15 mouse cellular contexts compared by ENCODE assay signal in the genomic region with DNA sequence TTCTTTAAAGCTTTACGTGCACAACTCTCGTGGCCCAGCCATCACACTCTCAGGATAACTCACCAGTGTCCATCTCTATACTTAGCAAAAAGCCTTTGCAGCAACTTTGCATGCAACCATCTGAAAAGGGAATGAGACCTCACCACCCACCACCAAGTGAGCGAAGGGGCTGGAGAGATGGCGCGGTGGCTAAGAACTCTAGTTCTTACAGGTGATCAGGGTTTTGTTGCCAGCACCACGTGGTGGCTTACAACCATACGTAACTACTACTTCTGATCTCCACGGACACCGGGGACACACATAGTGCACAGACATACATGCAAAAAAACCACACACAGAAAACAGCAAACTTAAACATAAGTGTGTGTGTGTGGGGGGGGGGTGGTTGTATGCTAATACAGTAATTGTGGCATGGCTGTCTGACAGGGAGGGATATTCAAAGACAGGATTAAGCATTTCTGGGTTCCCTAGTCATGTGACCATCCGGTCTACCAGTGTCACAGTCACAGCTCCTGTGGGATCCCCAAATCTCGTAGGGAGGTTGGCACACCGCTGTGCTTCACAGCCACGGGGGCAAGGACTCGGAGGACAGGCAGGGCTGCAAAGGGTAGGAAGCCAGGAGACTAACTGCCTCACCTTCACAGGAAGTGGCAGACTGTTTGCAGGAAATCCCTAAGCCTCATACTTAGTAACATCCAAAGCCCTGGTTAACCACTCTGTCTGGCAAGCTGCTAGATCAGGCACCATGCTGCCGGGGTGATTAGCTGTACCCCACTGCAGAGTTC. TPM values are rescaled to one million over a fixed set of nuclear protein-coding genes. Genes with fewer than 3 reads are reported as not detected.
DNase-seq lines count a peak whose midpoint lies in the region; ATAC-seq lines count a peak whose summit lies in the region.
"Had no signal": no experiment of that assay in that cellular context is flagged by ENCODE, and none has a peak within 500 bp of the region (broad histone marks: within the 10 kb centered on the region; RNA-seq: fewer than 3 reads in every experiment).

No protein-coding gene starts in this region.

- intact Hi-C loops in left cerebral cortex, postnatal 4 days (cut with DNase I): no loop called here

- H3K4me3 ChIP-seq in heart, embryonic 16.5 days (ENCODE audit: low read length): no peak overlapping the region
- H3K4me3 ChIP-seq in kidney, embryonic 16.5 days (ENCODE audit: low read length): no peak overlapping the region

- 73% methylated on average over 15 of the region's 15 CpGs for WGBS in heart, embryonic 16.5 days
- 87% methylated on average over 15 of the region's 15 CpGs for WGBS in kidney, embryonic 16.5 days

- H3K9me3 ChIP-seq in heart, embryonic 16.5 days (replicated peaks; ENCODE audit: control insufficient read depth, low read length): no peaks in the 10 kb centered on the region
- no peaks in the 10 kb centered on the region for H3K9me3 ChIP-seq in kidney, embryonic 16.5 days (ENCODE audit: low read length)

- peak overlapping the region; percentile 35; the same call in 1 of the 2 replicates for H3K9ac ChIP-seq in heart, embryonic 16.5 days (ENCODE audit: low read length)
- H3K9ac ChIP-seq in kidney, embryonic 16.5 days (replicated peaks; ENCODE audit: low read length): no peak overlapping the region
- H3K9ac ChIP-seq: lung, embryonic 14.5 days had no signal

- H3K4me1 ChIP-seq in heart, embryonic 16.5 days (ENCODE audit: control insufficient read depth, insufficient read depth, low read length): peaks cover 76% of the 10 kb centered on the region
- no peaks in the 10 kb centered on the region for H3K4me1 ChIP-seq in kidney, embryonic 16.5 days (ENCODE audit: insufficient read depth, low read length)

- DNase-seq in spleen, postnatal 36 days (ENCODE audit: low spot score in 2 of 2): peak; percentile 56
- no peak for DNase-seq in spleen, postnatal 14 days (ENCODE audit: low spot score in 2 of 2)
- peak; percentile 77 for DNase-seq in thymus, postnatal 4 days
- no peak for DNase-seq in left cerebral cortex, postnatal 4 days
- no peak for DNase-seq in adipocyte (ENCODE audit: low spot score)
- DNase-seq: adrenal gland, postnatal 10 days; cerebellum, adult 11-12 months; embryo, embryonic 11 days; kidney, postnatal 10 days; lung, embryonic 14.5 days; midbrain, embryonic 14.5 days had no signal

- H3K27ac ChIP-seq in heart, embryonic 16.5 days (ENCODE audit: low read length): peak overlapping the region; percentile 95
- H3K27ac ChIP-seq in kidney, embryonic 16.5 days (ENCODE audit: low read length): no peak overlapping the region
- H3K27ac ChIP-seq: hindbrain, postnatal 0 days had no signal

- no peak for ATAC-seq in heart, embryonic 16.5 days (replicated peaks; ENCODE audit: extremely low read depth, insufficient read depth, low FRiP score)
- peak; percentile 29; the same call in 1 of the 2 replicates for ATAC-seq in megakaryocyte progenitor cell, adult 5-6 weeks (replicated peaks; ENCODE audit: poor library complexity)
- ATAC-seq in kidney, embryonic 16.5 days (ENCODE audit: low FRiP score, low TSS enrichment): no peak
- ATAC-seq: hindbrain, postnatal 0 days had no signal

- H3K4me2 ChIP-seq in heart, embryonic 16.5 days (ENCODE audit: low read depth, low read length): peak overlapping the region; percentile 6; the same call in 1 of the 2 replicates
- H3K4me2 ChIP-seq in kidney, embryonic 16.5 days (replicated peaks; ENCODE audit: low read depth, low read length): no peak overlapping the region
- H3K4me2 ChIP-seq: lung, embryonic 14.5 days had no signal

- H3K27me3 ChIP-seq in heart, embryonic 16.5 days (ENCODE audit: control insufficient read depth, insufficient read depth, low read length): no peaks in the 10 kb centered on the region
- H3K27me3 ChIP-seq in kidney, embryonic 16.5 days (ENCODE audit: insufficient read depth, low read length): no peaks in the 10 kb centered on the region

- H3K36me3 ChIP-seq in heart, embryonic 16.5 days (ENCODE audit: control insufficient read depth, insufficient read depth): no peaks in the 10 kb centered on the region
- no peaks in the 10 kb centered on the region for H3K36me3 ChIP-seq in kidney, embryonic 16.5 days (ENCODE audit: insufficient read depth, low read length)

RNA-seq across cellular contexts. Expression of gene Fam78a, which starts 21.8 kb away (rescaled TPM):
- polyA plus RNA-seq in heart, embryonic 16.5 days (2015; fragmentation: Nextera tagmentation; extraction: Ambion mirVana): 27.6 and 30.1 TPM in 2 replicates
- total RNA-seq in megakaryocyte progenitor cell, adult 5-6 weeks (2015): 8.9 and 11.9 TPM in 2 replicates
- total RNA-seq in megakaryocyte progenitor cell, adult 5-6 weeks (2017): 7.5 and 10.8 TPM in 2 replicates
- under 1 TPM; 0.70 to 0.92 TPM for total RNA-seq in left cerebral cortex, postnatal 4 days (2021)
- 1.6 and 1.8 TPM in 2 replicates for polyA plus RNA-seq in kidney, embryonic 16.5 days (2015; fragmentation: Nextera tagmentation; extraction: Ambion mirVana)

RNA-seq across cellular contexts. Expression of gene Plpp7, which starts 32.5 kb away (rescaled TPM):
- 19.7 and 21.4 TPM in 2 replicates for polyA plus RNA-seq in heart, embryonic 16.5 days (2015; fragmentation: Nextera tagmentation; extraction: Ambion mirVana)
- 1.4 TPM in 2 replicates for total RNA-seq in megakaryocyte progenitor cell, adult 5-6 weeks (2015)
- total RNA-seq in megakaryocyte progenitor cell, adult 5-6 weeks (2017): 0.54 and 2.5 TPM in 2 replicates
- total RNA-seq in left cerebral cortex, postnatal 4 days (2021): 10 to 100 TPM; 18.1 to 18.3 TPM
- 6.8 and 7.8 TPM in 2 replicates for polyA plus RNA-seq in kidney, embryonic 16.5 days (2015; fragmentation: Nextera tagmentation; extraction: Ambion mirVana)

Comparison
In these comparisons a context has a peak if more than half of its experiments do, and no peak if none do; other contexts are left out.
1. DNase-seq: peak in spleen, postnatal 36 days (2 of 2) and thymus, postnatal 4 days (single experiment); none in spleen, postnatal 14 days (0 of 2), left cerebral cortex, postnatal 4 days (single experiment) and adipocyte (single experiment).
2. RNA of gene Fam78a, which starts 21.8 kb away (total RNA-seq): 7.5 to 11.9 TPM in megakaryocyte progenitor cell, adult 5-6 weeks; 0.70 to 0.92 TPM in left cerebral cortex, postnatal 4 days; every median in the first group is over 4 times any median in the second.
3. RNA of gene Plpp7, which starts 32.5 kb away (total RNA-seq): 18.1 to 18.3 TPM in left cerebral cortex, postnatal 4 days; 0.54 to 2.5 TPM in megakaryocyte progenitor cell, adult 5-6 weeks; every median in the first group is over 4 times any median in the second.